33 mouse cellular contexts compared by ENCODE assay signal in the genomic region with DNA sequence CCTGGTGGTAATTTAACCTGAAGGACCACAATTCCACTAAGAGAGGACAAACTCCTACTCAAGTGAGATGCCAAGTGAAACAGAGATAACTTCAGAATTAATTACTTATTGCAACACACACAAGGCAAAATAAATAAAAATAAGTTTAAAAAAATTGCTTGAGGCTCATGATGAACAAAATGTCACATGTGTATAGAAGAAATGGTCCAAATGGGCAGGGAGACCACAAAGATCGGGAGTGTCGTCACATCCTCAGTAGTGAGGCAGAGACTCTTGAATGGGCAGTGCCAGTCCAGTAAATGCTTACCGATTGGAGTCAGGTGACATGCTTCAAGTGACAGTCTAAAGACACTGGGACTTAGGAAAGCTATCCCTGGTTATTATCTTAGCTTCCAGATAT. TPM values are rescaled to one million over a fixed set of nuclear protein-coding genes. Genes with fewer than 3 reads are reported as not detected.
A peak's percentile ranks its signal among the peaks of the same experiment; 100 is the strongest.
DNase-seq lines count a peak whose midpoint lies in the region; ATAC-seq lines count a peak whose summit lies in the region.
"Had no signal": no experiment of that assay in that cellular context is flagged by ENCODE, and none has a peak within 500 bp of the region (broad histone marks: within the 10 kb centered on the region; RNA-seq: fewer than 3 reads in every experiment).

No protein-coding gene starts in this region.

- peaks cover 11% of the 10 kb centered on the region for H3K4me1 ChIP-seq in liver, embryonic 11.5 days (replicated peaks; ENCODE audit: control insufficient read depth, insufficient read depth, low read length)
- peaks cover 49% of the 10 kb centered on the region for H3K4me1 ChIP-seq in liver, embryonic 12.5 days
- peaks cover 54% of the 10 kb centered on the region for H3K4me1 ChIP-seq in liver, embryonic 15.5 days (replicated peaks)

- no peaks in the 10 kb centered on the region for H3K9me3 ChIP-seq in liver, embryonic 11.5 days (ENCODE audit: control insufficient read depth, low read length)
- no peaks in the 10 kb centered on the region for H3K9me3 ChIP-seq in liver, embryonic 12.5 days (replicated peaks)
- no peaks in the 10 kb centered on the region for H3K9me3 ChIP-seq in liver, embryonic 15.5 days (replicated peaks)
- H3K9me3 ChIP-seq: embryonic facial prominence, embryonic 10.5 days; embryonic facial prominence, embryonic 13.5 days; forebrain, embryonic 12.5 days; forebrain, embryonic 15.5 days; heart, embryonic 10.5 days; heart, embryonic 13.5 days had no signal

- no peak for ATAC-seq in liver, embryonic 11.5 days (replicated peaks; ENCODE audit: low FRiP score)
- no peak for ATAC-seq in liver, embryonic 12.5 days
- no peak for ATAC-seq in liver, embryonic 15.5 days (ENCODE audit: insufficient read depth)
- ATAC-seq: activated CD4-positive, CD25-positive, alpha-beta regulatory T cell, adult 4 months; CD4-positive, CD25-positive, alpha-beta regulatory T cell, adult 4 months; forebrain, embryonic 15.5 days; hindbrain, postnatal 0 days had no signal

- H3K4me2 ChIP-seq in liver, embryonic 11.5 days, result peak overlapping the region; percentile 61
- H3K4me2 ChIP-seq in liver, embryonic 12.5 days, result peak overlapping the region; percentile 68
- H3K4me2 ChIP-seq in liver, embryonic 15.5 days, result peak overlapping the region; percentile 63
- H3K4me2 ChIP-seq: embryonic facial prominence, embryonic 13.5 days; forebrain, embryonic 12.5 days; forebrain, embryonic 15.5 days; hindbrain, embryonic 14.5 days had no signal

- no peaks in the 10 kb centered on the region for H3K36me3 ChIP-seq in liver, embryonic 11.5 days (ENCODE audit: control insufficient read depth, insufficient read depth, low read length)
- H3K36me3 ChIP-seq in liver, embryonic 12.5 days, result peaks cover 5% of the 10 kb centered on the region
- no peaks in the 10 kb centered on the region for H3K36me3 ChIP-seq in liver, embryonic 15.5 days (replicated peaks)
- H3K36me3 ChIP-seq: embryonic facial prominence, embryonic 13.5 days; forebrain, embryonic 12.5 days; forebrain, embryonic 15.5 days had no signal

- WGBS in liver, embryonic 11.5 days, result 77% methylated on average over 3 of the region's 3 CpGs
- 75% methylated on average over 3 of the region's 3 CpGs for WGBS in liver, embryonic 12.5 days (ENCODE audit: insufficient replicate concordance)
- WGBS in liver, embryonic 15.5 days (ENCODE audit: insufficient replicate concordance), result 73% methylated on average over 3 of the region's 3 CpGs

- no peaks in the 10 kb centered on the region for H3K27me3 ChIP-seq in liver, embryonic 11.5 days (replicated peaks; ENCODE audit: control insufficient read depth, insufficient read depth, low read length)
- H3K27me3 ChIP-seq in liver, embryonic 12.5 days (replicated peaks), result no peaks in the 10 kb centered on the region
- no peaks in the 10 kb centered on the region for H3K27me3 ChIP-seq in liver, embryonic 15.5 days
- H3K27me3 ChIP-seq: embryonic facial prominence, embryonic 13.5 days; forebrain, embryonic 12.5 days; forebrain, embryonic 15.5 days; heart, embryonic 13.5 days had no signal

- no peak for DNase-seq in liver, embryonic 11.5 days (ENCODE audit: low spot score)
- no peak for DNase-seq in liver
- no peak for DNase-seq in gastrocnemius, postnatal 25 days
- no peak for DNase-seq in left cerebral cortex, adult 9 months (ENCODE audit: low spot score in 2 of 2)
- no peak for DNase-seq in spleen, postnatal 14 days (ENCODE audit: low spot score in 2 of 2)
- DNase-seq: adrenal gland, adult 2 months; adrenal gland, postnatal 14 days; cerebellum, adult 11 months; cerebellum, adult 2 months; cerebellum, adult 9-11 months; cerebellum, postnatal 25 days; embryo, embryonic 11 days; gastrocnemius, postnatal 36 days; heart, adult 2 months; heart, postnatal 14 days; heart, postnatal 4 days had no signal

- no peak overlapping the region for H3K9ac ChIP-seq in liver, embryonic 11.5 days (ENCODE audit: low read depth, low read length)
- H3K9ac ChIP-seq in liver, embryonic 12.5 days, result no peak overlapping the region
- no peak overlapping the region for H3K9ac ChIP-seq in liver, embryonic 15.5 days
- H3K9ac ChIP-seq: embryonic facial prominence, embryonic 13.5 days; forebrain, embryonic 12.5 days; forebrain, embryonic 15.5 days; hindbrain, embryonic 14.5 days had no signal

- no peak overlapping the region for H3K4me3 ChIP-seq in liver, embryonic 11.5 days (ENCODE audit: low read depth, low read length)
- H3K4me3 ChIP-seq in liver, embryonic 12.5 days, result no peak overlapping the region
- peak overlapping the region; percentile 10; the same call in 1 of the 2 replicates for H3K4me3 ChIP-seq in liver, embryonic 15.5 days (replicated peaks)
- H3K4me3 ChIP-seq: embryonic facial prominence, embryonic 10.5 days; embryonic facial prominence, embryonic 13.5 days; forebrain, embryonic 12.5 days; forebrain, embryonic 15.5 days; heart, adult 2 months; heart, embryonic 13.5 days had no signal

- H3K27ac ChIP-seq in liver, embryonic 11.5 days (ENCODE audit: low read depth, low read length), result no peak overlapping the region
- H3K27ac ChIP-seq in liver, embryonic 12.5 days, result peak overlapping the region; percentile 77
- peak overlapping the region; percentile 70 for H3K27ac ChIP-seq in liver, embryonic 15.5 days (replicated peaks)
- H3K27ac ChIP-seq: embryonic facial prominence, embryonic 10.5 days; embryonic facial prominence, embryonic 13.5 days; forebrain, embryonic 12.5 days; forebrain, embryonic 15.5 days; heart, adult 2 months; heart, embryonic 10.5 days; heart, embryonic 13.5 days; hindbrain, embryonic 14.5 days; hindbrain, postnatal 0 days had no signal

RNA-seq across cellular contexts. Expression of gene Vil1, which starts 8.6 kb away (rescaled TPM):
- 0.88 and 0.94 TPM in 2 replicates for polyA plus RNA-seq in liver, embryonic 11.5 days (2014; fragmentation: Nextera tagmentation; extraction: Ambion mirVana)
- 0.81 and 0.93 TPM in 2 replicates for polyA plus RNA-seq in liver, embryonic 12.5 days (2016; fragmentation: Nextera tagmentation; extraction: Ambion mirVana)
- 0.76 and 0.99 TPM in 2 replicates for polyA plus RNA-seq in liver, embryonic 15.5 days (2015; fragmentation: Nextera tagmentation; extraction: Ambion mirVana)
- under 1 TPM in 1 of 2 experiments, not detected in 1; 0.13 TPM for total RNA-seq in gastrocnemius, postnatal 25 days (2021)
- total RNA-seq: gastrocnemius, adult 8-10 months; gastrocnemius, postnatal 36 days; granulocyte monocyte progenitor cell, adult 5-6 weeks had no signal
- polyA plus RNA-seq: erythroblast, embryonic 14.5 days had no signal

RNA-seq across cellular contexts. Expression of gene Ctdsp1, which starts 9.2 kb away (rescaled TPM):
- 65.2 and 71.1 TPM in 2 replicates for polyA plus RNA-seq in liver, embryonic 11.5 days (2014; fragmentation: Nextera tagmentation; extraction: Ambion mirVana)
- 42.0 and 42.4 TPM in 2 replicates for polyA plus RNA-seq in liver, embryonic 12.5 days (2016; fragmentation: Nextera tagmentation; extraction: Ambion mirVana)
- polyA plus RNA-seq in liver, embryonic 15.5 days (2015; fragmentation: Nextera tagmentation; extraction: Ambion mirVana), result 44.8 and 48.4 TPM in 2 replicates
- 10 to 100 TPM; 82.7 to 82.9 TPM for total RNA-seq in gastrocnemius, postnatal 25 days (2021)

RNA-seq across cellular contexts. Expression of gene Slc11a1, which starts 25.5 kb away (rescaled TPM):
- polyA plus RNA-seq in liver, embryonic 11.5 days (2014; fragmentation: Nextera tagmentation; extraction: Ambion mirVana), result 10.0 and 10.4 TPM in 2 replicates
- 8.6 and 9.0 TPM in 2 replicates for polyA plus RNA-seq in liver, embryonic 12.5 days (2016; fragmentation: Nextera tagmentation; extraction: Ambion mirVana)
- polyA plus RNA-seq in liver, embryonic 15.5 days (2015; fragmentation: Nextera tagmentation; extraction: Ambion mirVana), result 14.0 and 17.0 TPM in 2 replicates
- total RNA-seq in gastrocnemius, postnatal 25 days (2021), result 1 to 10 TPM; 2.9 to 3.2 TPM

RNA-seq across cellular contexts. Expression of gene Catip, which starts 38.6 kb away (rescaled TPM):
- 0.21 TPM in 1 of 2 replicates, not detected in the other for polyA plus RNA-seq in liver, embryonic 11.5 days (2014; fragmentation: Nextera tagmentation; extraction: Ambion mirVana)
- polyA plus RNA-seq in liver, embryonic 12.5 days (2016; fragmentation: Nextera tagmentation; extraction: Ambion mirVana), result 0.11 and 0.14 TPM in 2 replicates
- 0.06 TPM in 1 of 2 replicates, not detected in the other for polyA plus RNA-seq in liver, embryonic 15.5 days (2015; fragmentation: Nextera tagmentation; extraction: Ambion mirVana)
- not detected for total RNA-seq in gastrocnemius, postnatal 25 days (2021)
- total RNA-seq: common myeloid progenitor, adult 5-6 weeks; granulocyte monocyte progenitor cell, adult 5-6 weeks had no signal
- polyA plus RNA-seq: activated CD4-positive, CD25-positive, alpha-beta regulatory T cell, adult 4 months; C2C12; erythroblast, embryonic 14.5 days had no signal
